Mouse (Mus musculus) CH12.LX (cell line): ENCODE data around the gene Drap1. TPM values are rescaled to one million over a fixed set of nuclear protein-coding genes. Genes with fewer than 3 reads are reported as not detected.

Experiments used
- DNase-seq: peaks from one replicate; pipeline ENCODE4 v3.0.0-alpha.2; 2013; ENCODE audit errors: extremely low read depth
- H3K27ac ChIP-seq: 2 replicates; pipeline ENCODE4 v1.5.1; 2012; ENCODE audit warnings: low read depth, mild to moderate bottlenecking, control low read depth, moderate library complexity; ENCODE audit not compliant: insufficient read depth
- H3K27me3 ChIP-seq: replicated peaks from 2 replicates; pipeline ENCODE3; 2012; ENCODE audit warnings: inconsistent platforms
- H3K36me3 ChIP-seq, 2 experiments: replicated peaks in 1 of 2; 2 replicates each; pipeline versions ENCODE3 to v1.6.1; 2012; ENCODE audit warnings: inconsistent platforms in 1 of 2, low read length in 1 of 2, mild to moderate bottlenecking in 1 of 2, mixed read lengths in 1 of 2, moderate library complexity in 1 of 2; ENCODE audit not compliant: control insufficient read depth in 1 of 2, insufficient read depth in 1 of 2
- H3K4me1 ChIP-seq, 2 experiments: 2 replicates each; pipeline ENCODE4 v1.6.1; 2012; ENCODE audit warnings: inconsistent platforms in 1 of 2, moderate library complexity in 1 of 2; ENCODE audit not compliant: insufficient read depth in 2 of 2, control insufficient read depth in 1 of 2
- H3K4me2 ChIP-seq: 2 replicates; pipeline ENCODE4 v1.6.1; 2012; ENCODE audit warnings: low read depth, mild to moderate bottlenecking, control low read depth; ENCODE audit not compliant: poor library complexity, insufficient read depth, severe bottlenecking
- H3K4me3 ChIP-seq, 3 experiments: fragments of 150-350 bp in 1 of 3; sonication (generic) in 1 of 3; replicated peaks in 1 of 3; 2 replicates each; pipeline versions ENCODE3 to v1.5.1; 2011 to 2012; ENCODE audit warnings: low read depth in 2 of 3, low read length in 2 of 3, mild to moderate bottlenecking in 2 of 3, moderate library complexity in 2 of 3, control low read depth in 1 of 3, improper control_type of control experiment in 1 of 3, inconsistent platforms in 1 of 3, mixed read lengths in 1 of 3; ENCODE audit not compliant: poor library complexity in 1 of 3
- H3K79me2 ChIP-seq: replicated peaks from 2 replicates; pipeline ENCODE4 v1.6.1; 2012; ENCODE audit warnings: mild to moderate bottlenecking, moderate library complexity; ENCODE audit not compliant: control insufficient read depth, poor library complexity, insufficient read depth, severe bottlenecking; ENCODE audit errors: extremely low read depth
- H3K9ac ChIP-seq: 2 replicates; pipeline ENCODE4 v1.6.1; 2012; ENCODE audit warnings: low read depth, mild to moderate bottlenecking, control low read depth, moderate library complexity; ENCODE audit not compliant: insufficient read depth
- H3K9me3 ChIP-seq: replicated peaks from 2 replicates; pipeline ENCODE3; 2012; ENCODE audit warnings: low read length, inconsistent platforms, mixed read lengths
- CTCF ChIP-seq, 2 experiments: IDR thresholded peaks in 1 of 2; conservative IDR thresholded peaks in 1 of 2; 2 replicates each; pipeline ENCODE4 v1.5.1; 2011 to 2012; ENCODE audit warnings: low read depth in 2 of 2, low read length in 2 of 2, improper control_type of control experiment in 1 of 2, inconsistent platforms in 1 of 2, mild to moderate bottlenecking in 1 of 2, moderate library complexity in 1 of 2
- ETS1 ChIP-seq: conservative IDR thresholded peaks from 2 replicates; pipeline ENCODE4 v1.6.1; 2012; ENCODE audit warnings: low read depth, mild to moderate bottlenecking, inconsistent platforms, low read length, improper control_type of control experiment, moderate library complexity
- GABPA ChIP-seq: IDR thresholded peaks from 2 replicates; pipeline ENCODE4 v1.6.1; 2012; ENCODE audit warnings: low read depth, low read length, improper control_type of control experiment, inconsistent platforms; ENCODE audit not compliant: insufficient replicate concordance
- HCFC1 ChIP-seq: IDR thresholded peaks from 2 replicates; pipeline ENCODE4 v1.6.1; 2012; ENCODE audit warnings: low read depth, mild to moderate bottlenecking, inconsistent platforms, low read length, improper control_type of control experiment
- IRF4 ChIP-seq: IDR thresholded peaks from 2 replicates; pipeline ENCODE4 v1.6.1; 2014; ENCODE audit warnings: low read depth, mild to moderate bottlenecking, inconsistent platforms, low read length, improper control_type of control experiment
- JUN ChIP-seq: IDR thresholded peaks from 2 replicates; pipeline ENCODE4 v1.6.1; 2011; ENCODE audit warnings: low read depth, mild to moderate bottlenecking, low read length, improper control_type of control experiment, moderate library complexity; ENCODE audit not compliant: insufficient read depth
- MAFK ChIP-seq: IDR thresholded peaks from 2 replicates; pipeline ENCODE4 v1.6.1; 2011; ENCODE audit warnings: low read length, improper control_type of control experiment; ENCODE audit not compliant: insufficient replicate concordance
- MYC ChIP-seq: IDR thresholded peaks from 2 replicates; pipeline ENCODE4 v1.6.1; 2011; ENCODE audit warnings: low read depth, mild to moderate bottlenecking, improper control_type of control experiment, low read length
- NELFE ChIP-seq: IDR thresholded peaks from 2 replicates; pipeline ENCODE4 v1.6.1; 2011; ENCODE audit warnings: low read depth, low read length, improper control_type of control experiment
- NRF1 ChIP-seq: IDR thresholded peaks from 2 replicates; pipeline ENCODE4 v1.6.1; 2014; ENCODE audit warnings: low read depth, mild to moderate bottlenecking, inconsistent platforms, low read length, improper control_type of control experiment, moderate library complexity
- PAX5 ChIP-seq: IDR thresholded peaks from 2 replicates; pipeline ENCODE4 v1.6.1; 2012; ENCODE audit warnings: low read length, inconsistent platforms, mixed read lengths
- POLR2A ChIP-seq: IDR thresholded peaks from 2 replicates; pipeline ENCODE4 v1.6.1; 2011; ENCODE audit warnings: low read depth, mild to moderate bottlenecking, improper control_type of control experiment, low read length
- POLR2AphosphoS2 ChIP-seq: IDR thresholded peaks from 2 replicates; pipeline ENCODE4 v1.6.1; 2011; ENCODE audit warnings: low read depth, low read length, improper control_type of control experiment
- RAD21 ChIP-seq: IDR thresholded peaks from 2 replicates; pipeline ENCODE4 v1.6.1; 2011; ENCODE audit warnings: low read depth, mild to moderate bottlenecking, low read length, improper control_type of control experiment, moderate library complexity
- RCOR1 ChIP-seq: conservative IDR thresholded peaks from 2 replicates; pipeline ENCODE4 v1.6.1; 2012; ENCODE audit warnings: low read depth, mild to moderate bottlenecking, inconsistent platforms, low read length, improper control_type of control experiment
- SIN3A ChIP-seq: IDR thresholded peaks from 2 replicates; pipeline ENCODE4 v1.6.1; 2012; ENCODE audit warnings: low read length, improper control_type of control experiment, inconsistent platforms
- SMC3 ChIP-seq: IDR thresholded peaks from 2 replicates; pipeline ENCODE4 v1.6.1; 2011; ENCODE audit warnings: low read depth, low read length, improper control_type of control experiment
- TBP ChIP-seq: conservative IDR thresholded peaks from 2 replicates; pipeline ENCODE4 v1.6.1; 2011; ENCODE audit warnings: low read depth, low read length, improper control_type of control experiment
- UBTF ChIP-seq: IDR thresholded peaks from 2 replicates; pipeline ENCODE4 v1.6.1; 2012; ENCODE audit warnings: low read depth, mild to moderate bottlenecking, inconsistent platforms, low read length, improper control_type of control experiment, moderate library complexity
- USF2 ChIP-seq: conservative IDR thresholded peaks from 2 replicates; pipeline ENCODE4 v1.6.1; 2011; ENCODE audit warnings: low read depth, low read length, improper control_type of control experiment
- ZKSCAN1 ChIP-seq: IDR thresholded peaks from 2 replicates; pipeline ENCODE4 v1.6.1; 2012; ENCODE audit warnings: low read depth, inconsistent platforms, low read length, improper control_type of control experiment, borderline replicate concordance
- ZNF384 ChIP-seq: IDR thresholded peaks from 2 replicates; pipeline ENCODE4 v1.6.1; 2012; ENCODE audit warnings: low read depth, low read length, improper control_type of control experiment, inconsistent platforms
- dilution Hi-C: fragments of 300-500 bp; cut with MboI; formaldehyde crosslinking; loops from 2 replicates; pipeline ENCODE4 v1.14.3; 2020; ENCODE audit warnings: low sequenced_read_pairs; ENCODE audit not compliant: extremely low pct_unique_long_range_greater_than_20kb, extremely low pct_ligation_motif_present
- in situ Hi-C: fragments of 300-500 bp; cut with MboI; formaldehyde crosslinking; loops from 3 replicates; pipeline ENCODE4 v1.14.3; 2019; ENCODE audit warnings: low sequenced_read_pairs, low pct_ligation_motif_present, low pct_unique_long_range_greater_than_20kb, mixed read lengths
- polyA plus RNA-seq: library from polyadenylated mRNA; unstranded; fragments of >175 nt; gene quantifications from 2 replicates; pipeline ENCODE4 v1.2.1, GENCODE M21; 2012; ENCODE audit warnings: low read depth; ENCODE audit not compliant: insufficient read length
- total RNA-seq, 2 experiments: library from RNA; depleted of rRNA; stranded (reverse); fragments of 300-350 nt in 1 of 2; fragments of >200 nt in 1 of 2; gene quantifications; 2 replicates each; pipeline ENCODE4 v1.2.3; 2012 to 2014

The Drap1 gene
- total and polyA plus RNA-seq, 3 experiments, result 73.3 to 180 (median 143) TPM

- dilution Hi-C loops, result no loop called here
- no peak overlapping the region for H3K4me3 ChIP-seq
- no peaks in the 10 kb centered on the region; the same call in 1 of the 2 replicates for H3K79me2 ChIP-seq
- no peak overlapping the region for H3K27ac ChIP-seq
- no peak overlapping the region for H3K4me2 ChIP-seq
- peaks cover 4% of the 10 kb centered on the region for H3K27me3 ChIP-seq
- no peak overlapping the region for H3K9ac ChIP-seq
- DNase-seq, result no peak
- no peaks in the 10 kb centered on the region for H3K9me3 ChIP-seq
- H3K36me3 ChIP-seq, result peaks cover 14 to 19% of the 10 kb centered on the region in 2 experiments
- TF ChIP-seq NELFE (no peak), POLR2AphosphoS2 (peak; percentile 11; the same call in 1 of the 2 replicates)
- in situ Hi-C loops, result no loop called here
- peaks cover 23 to 50% of the 10 kb centered on the region in 2 experiments for H3K4me1 ChIP-seq
These were observed 4.4 kb upstream of the Drap1 start for GRCm38 (mm10) chr19:5429219-5429618.

- Histone ChIP-seq H3K4me1 (peaks cover 23 to 53% of the 10 kb centered on the region in 2 experiments), H3K4me3 (no peak overlapping the region), H3K9ac (no peak overlapping the region)
- dilution Hi-C loops (no loop called here), in situ Hi-C loops (no loop called here)
- TF ChIP-seq MAFK (no peak), CTCF (conservative IDR thresholded peaks at IDR 0.05 in 1 of 2, IDR thresholded peaks at IDR 0.05 in 1 of 2; ENCODE audit: low read depth in 2 of 2, low read length in 2 of 2) (peak; percentile 42 to 74), RAD21 (peak; percentile 75), SMC3 (peak; percentile 66), PAX5 (no peak), USF2 (no peak)
- TF ChIP-seq, all 38 proteins: peak for 3
- DNase-seq, result peak; percentile 36
- Histone ChIP-seq H3K4me2 (no peak overlapping the region), H3K36me3 (peaks cover 16 to 25% of the 10 kb centered on the region in 2 experiments), H3K27me3 (no peaks in the 10 kb centered on the region), H3K27ac (no peak overlapping the region), H3K9me3 (no peaks in the 10 kb centered on the region), H3K79me2 (no peaks in the 10 kb centered on the region; the same call in 1 of the 2 replicates)
These were observed 3.3 kb upstream of the Drap1 start for GRCm38 (mm10) chr19:5428083-5428482.

GRCm38 (mm10) chr19:5426640-5427290 is 2.0 kb upstream of the Drap1 start:
- no peak overlapping the region for H3K9ac ChIP-seq
- peaks cover 21 to 47% of the 10 kb centered on the region in 2 experiments for H3K4me1 ChIP-seq
- no peak for DNase-seq
- H3K79me2 ChIP-seq, result no peaks in the 10 kb centered on the region; the same call in 1 of the 2 replicates
- H3K27ac ChIP-seq, result no peak overlapping the region
- TF ChIP-seq MYC (no peak), IRF4 (no peak), UBTF (no peak), MAFK (no peak), SMC3 (no peak), POLR2A (no peak), HCFC1 (no peak), SIN3A (no peak), GABPA (no peak), RAD21 (no peak), ZNF384 (no peak), RCOR1 (no peak), TBP (no peak), ZKSCAN1 (no peak), JUN (no peak), ETS1 (no peak), NRF1 (no peak)
- dilution Hi-C loops (no loop called here), in situ Hi-C loops (no loop called here)
- H3K27me3 ChIP-seq, result no peaks in the 10 kb centered on the region
- no peak overlapping the region for H3K4me2 ChIP-seq
- peaks cover 27 to 37% of the 10 kb centered on the region in 2 experiments for H3K36me3 ChIP-seq
- no peaks in the 10 kb centered on the region for H3K9me3 ChIP-seq
- no peak overlapping the region for H3K4me3 ChIP-seq
